Mouse (Mus musculus) liver, embryonic 18 days (tissue): ENCODE results near the gene Tas2r139. TPM values are rescaled to one million over a fixed set of nuclear protein-coding genes. Genes with fewer than 3 reads are reported as not detected.

Experiments used
- polyA plus RNA-seq: library from polyadenylated mRNA; depleted of rRNA; stranded (reverse); fragments of >200 nt; gene quantifications from 2 replicates; pipeline ENCODE4 v1.2.3, GENCODE M21; 2012; rRNA removed

Tas2r139 gene
- polyA plus RNA-seq: not detected in 2 replicates

DNA sequence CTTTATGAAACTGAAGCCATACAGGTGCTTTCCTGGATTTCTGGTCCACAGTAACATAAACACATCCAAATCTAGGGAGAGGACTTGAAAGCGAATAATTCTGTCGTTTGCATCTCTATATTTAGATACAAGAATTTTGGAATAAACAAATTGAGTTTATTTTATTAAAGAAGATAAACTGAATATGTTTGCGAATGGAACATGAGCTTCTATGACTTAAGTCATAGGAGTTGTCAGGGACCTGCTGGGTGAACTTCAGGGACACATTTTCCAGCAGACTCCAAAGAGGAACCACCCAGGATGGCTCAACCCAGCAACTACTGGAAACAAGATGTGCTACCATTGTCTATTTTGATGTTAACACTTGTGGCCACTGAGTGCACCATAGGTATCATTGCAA lies at the start of gene Tas2r139:
Tas2r139 (plus strand) TSS at position 301 of the 400 bp plus-strand sequence.

Other genes starting within 250 kb of the Tas2r139 start
- not detected in 2 replicates for gene Sval1, start 189.3 kb upstream of the Tas2r139 start, polyA plus RNA-seq
- gene Sval3, start 172.8 kb upstream of the Tas2r139 start, polyA plus RNA-seq: not detected in 2 replicates
- gene Sva, start 102.5 kb upstream of the Tas2r139 start, polyA plus RNA-seq: not detected in 2 replicates
- gene Tas2r144, start 74.4 kb downstream of the Tas2r139 start, polyA plus RNA-seq: not detected in 2 replicates
- gene Gstk1, start 105.0 kb downstream of the Tas2r139 start, polyA plus RNA-seq: 11.0 and 14.4 TPM in 2 replicates
- 0.26 and 0.29 TPM in 2 replicates for gene Tmem139, start 121.0 kb downstream of the Tas2r139 start, polyA plus RNA-seq
- gene Casp2, start 124.0 kb downstream of the Tas2r139 start, polyA plus RNA-seq: 17.4 and 18.2 TPM in 2 replicates
- gene Clcn1, start 145.7 kb downstream of the Tas2r139 start, polyA plus RNA-seq: 0.11 and 0.14 TPM in 2 replicates
- 0.03 and 0.05 TPM in 2 replicates for gene Fam131b, start 183.7 kb downstream of the Tas2r139 start, polyA plus RNA-seq
- 37.7 and 44.0 TPM in 2 replicates for gene Zyx, start 208.7 kb downstream of the Tas2r139 start, polyA plus RNA-seq
- 15.6 and 17.5 TPM in 2 replicates for gene Epha1, start 232.3 kb downstream of the Tas2r139 start, polyA plus RNA-seq